In genomic region chrX:11550164-11550851, GRCm38 (mm10) we compare ENCODE assay signal across 10 mouse cellular contexts.
DNase-seq lines count a peak whose midpoint lies in the region; ATAC-seq and TF ChIP-seq lines count a peak whose summit lies in the region.
"Had no signal": no experiment of that assay in that cellular context is flagged by ENCODE, and none has a peak within 500 bp of the region (broad histone marks: within the 10 kb centered on the region; RNA-seq: fewer than 3 reads in every experiment).

No protein-coding gene starts in this region.

- no peak overlapping the region; the same call in 1 of the 2 replicates for H3K4me2 ChIP-seq in forebrain, embryonic 15.5 days (replicated peaks)
- H3K4me2 ChIP-seq in midbrain, postnatal 0 days (ENCODE audit: low read depth, low read length, poor library complexity, severe bottlenecking), result no peak overlapping the region

- no peak overlapping the region for H3K9ac ChIP-seq in forebrain, embryonic 15.5 days (replicated peaks)
- no peak overlapping the region for H3K9ac ChIP-seq in midbrain, postnatal 0 days (replicated peaks; ENCODE audit: low read length, poor library complexity, severe bottlenecking)

- H3K27ac ChIP-seq in forebrain, embryonic 15.5 days (replicated peaks), result no peak overlapping the region
- no peak overlapping the region for H3K27ac ChIP-seq in midbrain, postnatal 0 days (ENCODE audit: low read depth, low read length)

- intact Hi-C loops in left cerebral cortex, postnatal 4 days (cut with DNase I), result no loop called here

- no peaks in the 10 kb centered on the region for H3K36me3 ChIP-seq in forebrain, embryonic 15.5 days
- no peaks in the 10 kb centered on the region for H3K36me3 ChIP-seq in midbrain, postnatal 0 days (ENCODE audit: insufficient read depth, low read length)

- H3K9me3 ChIP-seq in forebrain, embryonic 15.5 days, result no peaks in the 10 kb centered on the region
- no peaks in the 10 kb centered on the region for H3K9me3 ChIP-seq in midbrain, postnatal 0 days (ENCODE audit: low read length)

- no peak overlapping the region for H3K4me3 ChIP-seq in forebrain, embryonic 15.5 days
- H3K4me3 ChIP-seq in midbrain, postnatal 0 days (ENCODE audit: low read depth, low read length), result no peak overlapping the region
- H3K4me3 ChIP-seq: erythroblast, embryonic 14.5 days had no signal

- no peaks in the 10 kb centered on the region for H3K27me3 ChIP-seq in forebrain, embryonic 15.5 days
- no peaks in the 10 kb centered on the region for H3K27me3 ChIP-seq in midbrain, postnatal 0 days (ENCODE audit: insufficient read depth, low read length)

- ATAC-seq in forebrain, embryonic 15.5 days (replicated peaks), result peak; percentile 76
- peak; percentile 73; the same call in 1 of the 2 replicates for ATAC-seq in midbrain, postnatal 0 days (ENCODE audit: low FRiP score)
- ATAC-seq in megakaryocyte progenitor cell, adult 5-6 weeks (replicated peaks; ENCODE audit: poor library complexity), result no peak

- 11% methylated on average over 12 of the region's 12 CpGs for WGBS in forebrain, embryonic 15.5 days
- 14% methylated on average over 12 of the region's 12 CpGs for WGBS in midbrain, postnatal 0 days

- H3K4me1 ChIP-seq in forebrain, embryonic 15.5 days, result peaks cover 42% of the 10 kb centered on the region
- no peaks in the 10 kb centered on the region for H3K4me1 ChIP-seq in midbrain, postnatal 0 days (ENCODE audit: insufficient read depth, low read length)

- peak; percentile 4 for DNase-seq in cerebellum, adult 9-11 months
- no peak for DNase-seq in cerebellum, adult 11 months
- DNase-seq in left cerebral cortex, postnatal 4 days, result peak; percentile 70
- DNase-seq in left cerebral cortex, adult 8-10 months (ENCODE audit: low spot score in 2 of 2), result no peak
- DNase-seq in midbrain, postnatal 0 days (ENCODE audit: low spot score), result peak; percentile 62
- DNase-seq in spleen, postnatal 14 days (ENCODE audit: low spot score in 2 of 2), result no peak
- DNase-seq: kidney, postnatal 36 days had no signal

- 0 out of 2 replicates have a peak, but pooled peaks have one; percentile 3 for TF ChIP-seq CTCF in midbrain, postnatal 0 days (IDR thresholded peaks at IDR 0.05)

Comparison
In these comparisons a context has a peak if more than half of its experiments do, and no peak if none do; other contexts are left out.
1. DNase-seq: peak in cerebellum, adult 9-11 months (single experiment), left cerebral cortex, postnatal 4 days (single experiment) and midbrain, postnatal 0 days (single experiment); none in cerebellum, adult 11 months (single experiment), left cerebral cortex, adult 8-10 months (0 of 2) and spleen, postnatal 14 days (0 of 2).